Mouse (Mus musculus) adrenal gland, postnatal 25 days (tissue): ENCODE measurements at regions not wholly inside any gene's neighbourhood (a gene's known extent, or its start where the extent isn't known, plus 50 kb on each side); places are given as distances from the start of the nearest gene placed in this dataset.
A peak's percentile ranks its signal among the peaks of the same experiment; 100 is the strongest.

Experiments
- DNase-seq: peaks from one replicate; pipeline ENCODE4 v3.0.0; 2021; ENCODE audit warnings: mixed read lengths

GRCm38 (mm10) chr2:11362205-11362994 lies 190.5 kb downstream of the Prkcq start:
- DNase-seq, result peak; percentile 22

GRCm38 (mm10) chr2:11359280-11359679 lies 187.4 kb downstream of the Prkcq start:
- no peak for DNase-seq

GRCm38 (mm10) chr2:11356714-11357113 lies 184.8 kb downstream of the Prkcq start:
- no peak for DNase-seq

GRCm38 (mm10) chr2:11355594-11355993 lies 183.7 kb downstream of the Prkcq start:
- no peak for DNase-seq
